Mouse (Mus musculus) C2C12 (cell line): ENCODE data around the gene Isoc2b.

ENCODE experiments used
- CTCF ChIP-seq: IDR thresholded peaks from one replicate; pipeline ENCODE4 v1.5.1; 2011; ENCODE audit not compliant: control insufficient read depth, insufficient read depth, insufficient read length
- MAX ChIP-seq: IDR thresholded peaks from one replicate; pipeline ENCODE4 v1.6.1; 2011; ENCODE audit warnings: mild to moderate bottlenecking, control low read depth

DNA sequence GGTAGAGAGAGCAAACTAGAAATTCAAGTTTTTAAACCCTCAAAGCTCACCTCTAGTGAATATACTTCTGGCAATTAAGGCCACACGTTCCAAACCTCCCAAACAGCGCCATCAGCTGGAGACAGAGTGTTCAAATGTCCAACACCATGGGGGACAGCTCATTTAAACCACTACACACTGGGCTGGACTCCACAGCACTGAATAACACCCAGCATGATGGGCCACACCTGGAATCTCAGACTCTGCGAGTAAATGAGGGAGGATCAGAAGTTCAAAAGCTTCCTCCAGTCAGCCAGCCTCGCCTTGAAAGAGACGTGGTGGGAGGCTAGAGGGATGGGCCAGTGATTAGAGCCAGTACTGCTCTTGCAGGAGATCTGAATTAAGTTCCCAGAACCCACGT, at the start of gene Isoc2b:
- TF ChIP-seq MAX (no peak), CTCF (no peak)
